Comparison of ENCODE assay signal across 10 mouse cellular contexts in genomic region chr12:29288801-29289200, GRCm38 (mm10).
"Had no signal": no experiment of that assay in that cellular context is flagged by ENCODE, and none has a peak within 500 bp of the region (broad histone marks: within the 10 kb centered on the region; RNA-seq: fewer than 3 reads in every experiment).

No protein-coding gene starts in this region.

- H3K4me2 ChIP-seq: kidney, embryonic 15.5 days; limb, embryonic 15.5 days; neural tube, embryonic 12.5 days had no signal

- H3K9ac ChIP-seq: kidney, embryonic 15.5 days; limb, embryonic 15.5 days; liver, embryonic 14.5 days; neural tube, embryonic 12.5 days had no signal

- H3K4me3 ChIP-seq: kidney, embryonic 15.5 days; limb, embryonic 15.5 days; neural tube, embryonic 12.5 days had no signal

- DNase-seq: kidney, adult 2 months; kidney, postnatal 14 days; layer of hippocampus, postnatal 36 days; lung, adult 18-20 months; thymus, postnatal 4 days had no signal

- H3K27me3 ChIP-seq: kidney, embryonic 15.5 days; limb, embryonic 15.5 days; neural tube, embryonic 12.5 days had no signal

- H3K27ac ChIP-seq: kidney, embryonic 15.5 days; limb, embryonic 15.5 days; liver, embryonic 14.5 days; neural tube, embryonic 12.5 days; stomach, postnatal 0 days had no signal

- H3K36me3 ChIP-seq: kidney, embryonic 15.5 days; limb, embryonic 15.5 days; neural tube, embryonic 12.5 days had no signal

- H3K9me3 ChIP-seq: kidney, embryonic 15.5 days; limb, embryonic 15.5 days; neural tube, embryonic 12.5 days had no signal
